Mouse (Mus musculus) cortical plate, adult 2 months (tissue): ENCODE data around the gene Ahcyl1.
"Not testable (repeated sequence)": the region's sequence is repeated elsewhere in the genome, so short reads cannot be mapped to it uniquely, and the experiment has no call there.

Experiments used
- CTCF ChIP-seq: fragments of 200-500 bp; IDR thresholded peaks from 2 replicates; pipeline ENCODE4 v1.5.1; 2011; ENCODE audit warnings: mild to moderate bottlenecking, control low read depth, low read length; ENCODE audit not compliant: insufficient read depth; ENCODE audit errors: extremely low read depth
- POLR2A ChIP-seq: fragments of 200-500 bp; IDR thresholded peaks from 2 replicates; pipeline ENCODE4 v1.6.1; 2011; ENCODE audit warnings: mild to moderate bottlenecking, low read length, control low read depth; ENCODE audit not compliant: insufficient read depth; ENCODE audit errors: extremely low read depth

GRCm38 (mm10) chr3:107650276-107650675 is 46.1 kb downstream of the Ahcyl1 start:
- TF ChIP-seq POLR2A, CTCF: not testable (repeated sequence)
